Comparison of ENCODE assay signal across 18 mouse cellular contexts in the genomic region with DNA sequence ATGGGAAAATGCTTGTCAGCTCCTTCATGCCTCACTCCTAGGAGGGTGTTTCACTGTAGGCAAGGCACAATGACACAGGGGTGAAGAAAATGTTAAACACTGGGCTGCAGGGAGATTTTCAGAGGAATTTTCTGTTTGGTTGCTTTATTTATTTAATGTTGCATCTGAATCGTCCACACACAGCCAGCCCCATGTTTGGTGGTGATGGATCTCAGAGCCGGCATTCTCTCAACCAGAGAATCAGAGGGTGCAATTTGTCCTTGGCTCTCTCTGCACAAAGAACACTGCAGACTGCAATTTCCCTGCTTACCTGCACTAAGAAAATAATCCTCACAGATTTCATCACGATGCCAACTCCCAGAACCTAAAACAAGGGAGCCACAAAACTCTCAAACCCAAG. TPM values are rescaled to one million over a fixed set of nuclear protein-coding genes. Genes with fewer than 3 reads are reported as not detected.
"Had no signal": no experiment of that assay in that cellular context is flagged by ENCODE, and none has a peak within 500 bp of the region (broad histone marks: within the 10 kb centered on the region; RNA-seq: fewer than 3 reads in every experiment).

No protein-coding gene starts in this region.

- H3K9me3 ChIP-seq: midbrain, embryonic 10.5 days; midbrain, embryonic 13.5 days; neural tube, embryonic 13.5 days; neural tube, embryonic 15.5 days had no signal

- H3K27ac ChIP-seq: midbrain, embryonic 10.5 days; midbrain, embryonic 13.5 days; neural tube, embryonic 13.5 days; neural tube, embryonic 15.5 days had no signal

- H3K36me3 ChIP-seq: midbrain, embryonic 10.5 days; midbrain, embryonic 13.5 days; neural tube, embryonic 13.5 days; neural tube, embryonic 15.5 days had no signal

- ATAC-seq: midbrain, embryonic 13.5 days; midbrain, embryonic 16.5 days had no signal

- H3K4me1 ChIP-seq: neural tube, embryonic 13.5 days; neural tube, embryonic 15.5 days had no signal

- H3K4me2 ChIP-seq: lung, embryonic 14.5 days; midbrain, embryonic 13.5 days; neural tube, embryonic 13.5 days; neural tube, embryonic 15.5 days had no signal

- H3K4me3 ChIP-seq: midbrain, embryonic 10.5 days; midbrain, embryonic 13.5 days; myocyte; neural tube, embryonic 13.5 days; neural tube, embryonic 15.5 days had no signal

- H3K9ac ChIP-seq: lung, embryonic 14.5 days; midbrain, embryonic 13.5 days; neural tube, embryonic 13.5 days; neural tube, embryonic 15.5 days had no signal

- DNase-seq: lung, adult 18-20 months; lung, embryonic 14.5 days; lung, postnatal 10 days; lung, postnatal 4 days; right cerebral cortex, adult 18-20 months; right cerebral cortex, postnatal 25 days; right cerebral cortex, postnatal 4 days; spleen, adult 18-20 months; thymus, adult 18-20 months; thymus, postnatal 14 days; thymus, postnatal 36 days had no signal

RNA-seq across cellular contexts. Expression of gene Phox2b, which starts 3.9 kb away (rescaled TPM):
- polyA plus RNA-seq: myocyte; thymus, postnatal 0 days had no signal
